In the genomic region with DNA sequence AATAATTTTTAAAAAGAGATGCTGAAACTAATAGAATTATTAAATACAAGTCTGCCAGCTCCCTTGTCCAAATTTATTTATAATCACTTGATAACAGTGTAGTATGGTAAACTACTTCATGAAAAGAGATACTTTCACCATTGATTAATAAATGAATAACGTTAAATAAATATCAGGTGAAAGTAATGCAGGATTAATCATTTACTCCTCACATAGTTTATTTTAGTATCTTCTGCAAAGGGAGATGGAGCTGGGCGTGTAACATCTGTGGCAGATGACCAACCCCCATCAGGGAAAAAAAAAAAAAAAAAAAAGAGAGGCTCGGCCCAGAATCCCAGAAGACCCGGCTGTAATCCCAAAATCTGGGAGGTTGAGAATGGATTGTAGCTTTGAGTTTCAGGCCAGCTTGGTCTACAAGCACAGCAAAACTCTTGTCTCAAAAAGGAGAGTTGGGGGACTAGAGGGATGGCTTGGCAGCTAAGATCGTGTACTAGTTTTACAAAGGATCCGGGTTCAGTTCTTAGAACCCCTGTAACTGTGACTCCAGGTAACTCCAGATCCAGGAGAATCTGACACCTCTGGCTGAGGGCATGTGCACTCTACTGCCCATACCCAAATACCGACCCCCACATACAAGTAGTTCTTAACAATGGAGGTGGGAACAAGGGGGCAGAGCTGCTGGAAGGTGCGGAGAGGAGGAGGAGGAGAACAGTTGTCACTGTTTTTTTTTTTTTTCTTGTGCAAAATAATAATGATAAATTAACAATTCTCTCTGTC, we compare ENCODE assay signal across 8 mouse cellular contexts. TPM values are rescaled to one million over a fixed set of nuclear protein-coding genes. Genes with fewer than 3 reads are reported as not detected.
DNase-seq lines count a peak whose midpoint lies in the region; ATAC-seq lines count a peak whose summit lies in the region.

No protein-coding gene starts in this region.

- peaks cover 13% of the 10 kb centered on the region for H3K4me1 ChIP-seq in heart, embryonic 15.5 days (replicated peaks)
- H3K4me1 ChIP-seq in hindbrain, embryonic 11.5 days (replicated peaks; ENCODE audit: control insufficient read depth, insufficient read depth, low read length), result no peaks in the 10 kb centered on the region; the same call in 1 of the 2 replicates
- peaks cover 14% of the 10 kb centered on the region for H3K4me1 ChIP-seq in midbrain, embryonic 14.5 days (ENCODE audit: control insufficient read depth, insufficient read depth, low read length)

- no peak overlapping the region for H3K27ac ChIP-seq in heart, embryonic 15.5 days
- no peak overlapping the region for H3K27ac ChIP-seq in hindbrain, embryonic 11.5 days (ENCODE audit: low read depth, low read length)
- no peak overlapping the region for H3K27ac ChIP-seq in midbrain, embryonic 14.5 days (replicated peaks; ENCODE audit: low read depth, low read length)

- peaks cover 34% of the 10 kb centered on the region for H3K36me3 ChIP-seq in heart, embryonic 15.5 days
- peaks cover 7% of the 10 kb centered on the region; the same call in 1 of the 2 replicates for H3K36me3 ChIP-seq in hindbrain, embryonic 11.5 days (ENCODE audit: control insufficient read depth, insufficient read depth, low read length)
- peaks cover 44% of the 10 kb centered on the region for H3K36me3 ChIP-seq in midbrain, embryonic 14.5 days (ENCODE audit: control insufficient read depth, insufficient read depth, low read length)

- peak overlapping the region; percentile 66 for H3K4me2 ChIP-seq in heart, embryonic 15.5 days
- peak overlapping the region; percentile 66 for H3K4me2 ChIP-seq in hindbrain, embryonic 11.5 days (replicated peaks; ENCODE audit: low read depth, low read length)
- H3K4me2 ChIP-seq in midbrain, embryonic 14.5 days (ENCODE audit: low read length), result peak overlapping the region; percentile 68

- 26% methylated on average over 8 of the region's 8 CpGs for WGBS in heart, embryonic 15.5 days
- 43% methylated on average over 8 of the region's 8 CpGs for WGBS in hindbrain, embryonic 11.5 days
- WGBS in midbrain, embryonic 14.5 days, result 39% methylated on average over 8 of the region's 8 CpGs

- peak overlapping the region; percentile 52 for H3K9ac ChIP-seq in heart, embryonic 15.5 days
- H3K9ac ChIP-seq in hindbrain, embryonic 11.5 days (ENCODE audit: low read depth, low read length), result peak overlapping the region; percentile 15
- H3K9ac ChIP-seq in midbrain, embryonic 14.5 days (replicated peaks; ENCODE audit: low read length), result peak overlapping the region; percentile 95

- no peaks in the 10 kb centered on the region for H3K9me3 ChIP-seq in heart, embryonic 15.5 days (replicated peaks)
- H3K9me3 ChIP-seq in hindbrain, embryonic 11.5 days (ENCODE audit: control insufficient read depth, low read length), result no peaks in the 10 kb centered on the region
- H3K9me3 ChIP-seq in midbrain, embryonic 14.5 days (ENCODE audit: control insufficient read depth, low read length), result no peaks in the 10 kb centered on the region

- no peak for DNase-seq in heart, adult 9 months (ENCODE audit: low spot score in 2 of 2)
- peak; percentile 28 for DNase-seq in NIH3T3 (ENCODE audit: low read depth)
- peak; percentile 4 for DNase-seq in hindbrain, embryonic 11.5 days (ENCODE audit: low spot score)
- DNase-seq in midbrain, embryonic 14.5 days, result no peak
- no peak for DNase-seq in thymus, postnatal 4 days
- no peak for DNase-seq in layer of hippocampus, postnatal 14 days (ENCODE audit: low spot score in 2 of 2)
- DNase-seq in layer of hippocampus, adult 11-12 months (ENCODE audit: low spot score), result no peak

- no peaks in the 10 kb centered on the region for H3K27me3 ChIP-seq in heart, embryonic 15.5 days
- H3K27me3 ChIP-seq in hindbrain, embryonic 11.5 days (ENCODE audit: control insufficient read depth, insufficient read depth, low read length), result no peaks in the 10 kb centered on the region
- no peaks in the 10 kb centered on the region for H3K27me3 ChIP-seq in midbrain, embryonic 14.5 days (ENCODE audit: control insufficient read depth, insufficient read depth, low read length)

- H3K4me3 ChIP-seq in heart, embryonic 15.5 days, result peak overlapping the region; percentile 99
- peak overlapping the region; percentile 98 for H3K4me3 ChIP-seq in hindbrain, embryonic 11.5 days (ENCODE audit: low read depth, low read length)
- peak overlapping the region; percentile 96 for H3K4me3 ChIP-seq in midbrain, embryonic 14.5 days (replicated peaks; ENCODE audit: low read depth, low read length)

- ATAC-seq in heart, embryonic 15.5 days (replicated peaks; ENCODE audit: insufficient number of reproducible peaks, insufficient read depth, low FRiP score, low read depth), result no peak
- no peak for ATAC-seq in hindbrain, embryonic 11.5 days (ENCODE audit: low FRiP score)
- no peak for ATAC-seq in midbrain, embryonic 14.5 days (ENCODE audit: low FRiP score, low TSS enrichment)

RNA-seq across cellular contexts. Expression of a gene that starts 1.1 kb away (rescaled TPM):
- polyA plus RNA-seq in heart, embryonic 15.5 days (2015; fragmentation: Nextera tagmentation; extraction: Ambion mirVana), result 31.9 and 38.1 TPM in 2 replicates
- polyA plus RNA-seq in hindbrain, embryonic 11.5 days (2014; fragmentation: Nextera tagmentation; extraction: Ambion mirVana), result 26.9 and 35.6 TPM in 2 replicates
- 28.5 and 28.9 TPM in 2 replicates for polyA plus RNA-seq in midbrain, embryonic 14.5 days (2014; fragmentation: Nextera tagmentation; extraction: Ambion mirVana)
- total RNA-seq in layer of hippocampus, postnatal 14 days (2021), result 10 to 100 TPM; 29.6 to 34.4 TPM

RNA-seq across cellular contexts. Expression of a gene that starts 28.7 kb away (rescaled TPM):
- polyA plus RNA-seq in heart, embryonic 15.5 days (2015; fragmentation: Nextera tagmentation; extraction: Ambion mirVana), result 24.0 and 29.9 TPM in 2 replicates
- polyA plus RNA-seq in hindbrain, embryonic 11.5 days (2014; fragmentation: Nextera tagmentation; extraction: Ambion mirVana), result 69.8 and 77.3 TPM in 2 replicates
- 49.0 and 62.8 TPM in 2 replicates for polyA plus RNA-seq in midbrain, embryonic 14.5 days (2014; fragmentation: Nextera tagmentation; extraction: Ambion mirVana)
- total RNA-seq in layer of hippocampus, postnatal 14 days (2021), result 10 to 100 TPM; 42.2 to 44.3 TPM

RNA-seq across cellular contexts. Expression of a gene that starts 37.1 kb away (rescaled TPM):
- 50.5 and 72.2 TPM in 2 replicates for polyA plus RNA-seq in heart, embryonic 15.5 days (2015; fragmentation: Nextera tagmentation; extraction: Ambion mirVana)
- 74.8 and 91.1 TPM in 2 replicates for polyA plus RNA-seq in hindbrain, embryonic 11.5 days (2014; fragmentation: Nextera tagmentation; extraction: Ambion mirVana)
- polyA plus RNA-seq in midbrain, embryonic 14.5 days (2014; fragmentation: Nextera tagmentation; extraction: Ambion mirVana), result 35.6 and 38.6 TPM in 2 replicates
- total RNA-seq in layer of hippocampus, postnatal 14 days (2021), result 10 to 100 TPM; 24.0 to 25.5 TPM

Comparison
In these comparisons a context has a peak if more than half of its experiments do, and no peak if none do; other contexts are left out.
1. H3K9ac ChIP-seq: peak in every context shown above with its lines; median percentile 95 in midbrain, embryonic 14.5 days; 52 in heart, embryonic 15.5 days; 15 in hindbrain, embryonic 11.5 days.
2. DNase-seq: peak in NIH3T3 (single experiment) and hindbrain, embryonic 11.5 days (single experiment); none in heart, adult 9 months (0 of 2), midbrain, embryonic 14.5 days (single experiment), thymus, postnatal 4 days (single experiment), layer of hippocampus, postnatal 14 days (0 of 2) and layer of hippocampus, adult 11-12 months (single experiment).
3. Peak in every context shown above with its lines, with median percentiles within 50 percentile points of each other: H3K4me2 ChIP-seq and H3K4me3 ChIP-seq.